In the genomic region with DNA sequence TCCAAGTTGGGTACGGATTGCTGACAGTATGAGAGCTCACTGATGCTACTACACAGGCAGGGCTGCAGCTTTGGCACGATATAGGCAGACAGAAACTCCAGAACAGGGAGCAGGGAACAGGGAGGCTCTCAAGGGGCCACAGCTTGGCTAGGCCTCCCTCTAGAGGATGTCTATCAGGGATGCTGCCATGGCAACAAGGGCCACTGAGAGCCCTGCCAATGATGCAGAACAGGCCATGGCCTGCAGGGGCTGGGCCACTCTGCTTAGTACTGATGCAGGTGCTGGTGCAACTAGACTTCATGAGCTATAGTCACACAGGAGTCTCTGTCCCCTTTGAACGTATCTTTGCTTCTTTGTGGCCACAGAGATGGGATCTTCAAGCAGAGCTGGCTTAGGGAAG, we compare ENCODE assay signal across 8 mouse cellular contexts.
A peak's percentile ranks its signal among the peaks of the same experiment; 100 is the strongest.
DNase-seq lines count a peak whose midpoint lies in the region; ATAC-seq and TF ChIP-seq lines count a peak whose summit lies in the region.

No protein-coding gene starts in this region.

- H3K4me1 ChIP-seq in midbrain, embryonic 14.5 days (ENCODE audit: control insufficient read depth, insufficient read depth, low read length): peaks cover 6% of the 10 kb centered on the region

- H3K9me3 ChIP-seq in midbrain, embryonic 14.5 days (ENCODE audit: control insufficient read depth, low read length): no peaks in the 10 kb centered on the region

- no peak overlapping the region for H3K27ac ChIP-seq in layer of hippocampus, adult 2 months
- 0 out of 2 replicates have a peak overlapping the region, but pooled peaks have one; percentile 13 for H3K27ac ChIP-seq in midbrain, embryonic 14.5 days (replicated peaks; ENCODE audit: low read depth, low read length)

- no peak overlapping the region for H3K9ac ChIP-seq in midbrain, embryonic 14.5 days (replicated peaks; ENCODE audit: low read length)

- H3K4me3 ChIP-seq in layer of hippocampus, adult 2 months: no peak overlapping the region
- H3K4me3 ChIP-seq in midbrain, embryonic 14.5 days (replicated peaks; ENCODE audit: low read depth, low read length): no peak overlapping the region

- H3K27me3 ChIP-seq in midbrain, embryonic 14.5 days (ENCODE audit: control insufficient read depth, insufficient read depth, low read length): no peaks in the 10 kb centered on the region

- H3K36me3 ChIP-seq in midbrain, embryonic 14.5 days (ENCODE audit: control insufficient read depth, insufficient read depth, low read length): peaks cover 71% of the 10 kb centered on the region

- H3K4me2 ChIP-seq in midbrain, embryonic 14.5 days (ENCODE audit: low read length): no peak overlapping the region

- TF ChIP-seq CTCF in layer of hippocampus, adult 2 months (conservative IDR thresholded peaks at IDR 0.05): peak; percentile 66

- no peak for ATAC-seq in midbrain, embryonic 14.5 days (ENCODE audit: low FRiP score, low TSS enrichment)
- ATAC-seq in megakaryocyte progenitor cell, adult 5-6 weeks (replicated peaks; ENCODE audit: poor library complexity): no peak; the same call in 1 of the 2 replicates

- 46% methylated on average over 3 of the region's 3 CpGs for WGBS in midbrain, embryonic 14.5 days

- peak in 1 of 2 experiments; percentile 32 for DNase-seq in layer of hippocampus, adult 2 months (ENCODE audit: low spot score in 2 of 2)
- no peak for DNase-seq in layer of hippocampus, postnatal 25 days (ENCODE audit: extremely low spot score in 1 of 2, low spot score in 1 of 2)
- peak; percentile 17 for DNase-seq in cerebellum, adult 9-10 months
- DNase-seq in heart, adult 8-10 months (ENCODE audit: low spot score): peak; percentile 38
- peak; percentile 62 for DNase-seq in midbrain, embryonic 14.5 days
- no peak for DNase-seq in frontal cortex, postnatal 36 days (ENCODE audit: low spot score in 2 of 2)
- DNase-seq in urinary bladder, postnatal 36 days (ENCODE audit: low spot score in 2 of 2): no peak

Comparison
In these comparisons a context has a peak if more than half of its experiments do, and no peak if none do; other contexts are left out.
1. DNase-seq: peak in cerebellum, adult 9-10 months (single experiment), heart, adult 8-10 months (single experiment) and midbrain, embryonic 14.5 days (single experiment); none in layer of hippocampus, postnatal 25 days (0 of 2), frontal cortex, postnatal 36 days (0 of 2) and urinary bladder, postnatal 36 days (0 of 2).